Mouse (Mus musculus) layer of hippocampus, postnatal 36 days (tissue): ENCODE measurements around the gene Plet1. TPM values are rescaled to one million over a fixed set of nuclear protein-coding genes. Genes with fewer than 3 reads are reported as not detected.
A peak's percentile ranks its signal among the peaks of the same experiment; 100 is the strongest.

Source experiments
- DNase-seq, 2 experiments: peaks; one replicate each; pipeline ENCODE4 v3.0.0; 2022
- total RNA-seq, 2 experiments: library from RNA; stranded (reverse); gene quantifications; 2 replicates each; pipeline ENCODE4 v1.2.3; 2021

Gene Plet1
- total RNA-seq, 2 experiments from 2014 or later, result not detected

DNA sequence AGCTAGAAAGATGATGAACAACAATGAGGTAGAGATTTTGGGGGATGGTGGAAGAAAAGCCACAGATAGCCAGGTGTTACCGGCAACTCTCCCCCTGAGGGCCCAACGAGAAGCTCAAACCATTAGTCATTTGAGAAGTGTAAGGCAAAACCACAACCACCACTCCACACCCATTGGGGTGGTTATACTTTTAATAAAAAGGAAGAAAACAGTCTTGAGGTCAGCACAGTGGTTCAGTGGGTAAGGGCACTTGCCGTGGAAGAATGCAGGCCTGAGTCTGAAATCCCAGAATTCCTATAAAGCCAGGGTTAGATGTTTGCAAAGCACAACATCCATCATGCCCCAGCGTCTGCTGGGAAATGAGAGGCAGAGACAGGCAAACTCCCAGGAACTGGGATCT, 43.0 kb downstream of the Plet1 start:
- no peak for DNase-seq

DNA sequence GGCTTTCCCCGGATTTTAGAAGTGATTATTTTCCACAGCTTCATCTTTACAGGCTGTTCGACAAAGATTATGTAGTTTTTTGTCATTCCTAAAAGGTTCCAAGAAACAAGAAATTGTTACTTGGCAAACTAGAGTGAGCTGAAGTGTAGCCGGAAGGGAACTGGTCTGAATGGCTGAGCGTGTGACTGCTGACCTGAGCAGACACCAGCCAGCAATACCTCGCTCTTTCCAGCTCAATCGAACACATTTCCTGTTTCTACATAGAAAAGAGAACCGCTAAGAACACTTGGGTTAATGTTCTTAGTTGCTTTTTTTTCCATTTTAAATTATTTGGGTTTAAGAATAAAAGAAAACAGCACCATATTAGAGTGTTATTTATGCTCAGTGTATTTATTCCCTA, 45.8 kb downstream of the Plet1 start:
- DNase-seq, result no peak

DNA sequence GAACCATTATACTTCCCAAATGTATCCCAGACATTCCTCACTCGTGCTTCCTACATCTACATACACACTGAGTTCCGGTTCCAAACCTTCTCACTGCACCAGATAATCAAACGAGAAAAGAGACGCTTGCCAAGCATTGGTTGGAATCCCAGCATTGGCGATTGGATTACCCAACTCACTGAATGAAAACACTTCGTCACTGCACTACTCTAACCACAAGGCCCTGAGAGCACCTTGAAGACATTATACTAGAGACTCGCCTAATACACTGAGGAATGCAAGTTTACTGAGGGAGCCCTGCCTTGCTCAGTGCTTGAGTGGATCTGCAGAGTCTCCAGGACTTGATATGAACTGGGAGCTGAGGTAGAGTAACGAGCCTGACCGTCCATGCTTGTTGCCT, 48.1 kb downstream of the Plet1 start:
- no peak for DNase-seq

DNA sequence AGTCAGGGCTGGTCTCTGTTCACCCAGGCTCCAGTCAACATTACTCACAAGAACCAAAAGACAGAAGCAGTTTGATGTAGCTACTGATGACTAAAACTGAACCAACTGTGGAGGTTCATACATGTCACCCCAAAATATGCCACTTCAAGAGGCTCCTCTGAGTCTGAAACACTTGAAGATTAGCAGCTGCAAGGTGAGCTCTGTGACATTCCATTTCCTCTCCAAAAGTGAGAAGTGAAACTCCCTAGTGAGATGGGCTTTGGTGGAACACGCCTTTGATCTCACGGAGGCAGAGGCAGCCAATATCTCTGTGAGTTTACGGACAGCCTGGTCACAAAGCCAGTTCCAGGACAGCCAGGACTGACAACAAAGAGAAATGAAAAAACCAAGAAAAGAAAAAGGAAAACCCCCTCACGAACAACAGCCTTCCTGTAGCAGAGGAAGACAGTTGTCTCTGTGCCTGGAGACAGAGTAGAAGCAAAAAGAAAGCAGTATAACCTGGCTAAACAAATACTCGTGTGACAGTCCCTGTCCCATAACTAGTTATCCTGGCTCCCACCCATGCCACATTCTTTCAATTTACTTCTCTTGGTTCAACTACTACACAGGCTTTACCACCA, 53.6 kb downstream of the Plet1 start:
- no peak for DNase-seq

DNA sequence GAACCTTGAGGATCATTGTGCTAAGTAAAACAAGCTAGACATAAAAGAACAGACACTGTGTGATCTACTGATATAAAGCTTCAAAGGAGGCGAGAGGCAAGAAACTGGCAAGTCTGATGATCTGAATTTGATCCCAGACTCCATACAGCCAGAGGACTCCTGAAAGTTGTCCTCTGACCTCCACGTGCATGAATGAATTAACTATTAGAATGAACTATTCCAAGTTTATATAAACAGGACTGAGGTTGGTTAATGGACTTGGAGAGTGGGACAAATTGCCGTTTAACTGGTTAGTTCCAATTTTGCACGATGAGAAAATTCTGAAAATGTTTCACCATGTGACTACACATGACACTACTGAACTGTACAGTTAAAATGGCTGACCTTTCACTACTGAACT, 54.6 kb downstream of the Plet1 start:
- DNase-seq, result no peak

DNA sequence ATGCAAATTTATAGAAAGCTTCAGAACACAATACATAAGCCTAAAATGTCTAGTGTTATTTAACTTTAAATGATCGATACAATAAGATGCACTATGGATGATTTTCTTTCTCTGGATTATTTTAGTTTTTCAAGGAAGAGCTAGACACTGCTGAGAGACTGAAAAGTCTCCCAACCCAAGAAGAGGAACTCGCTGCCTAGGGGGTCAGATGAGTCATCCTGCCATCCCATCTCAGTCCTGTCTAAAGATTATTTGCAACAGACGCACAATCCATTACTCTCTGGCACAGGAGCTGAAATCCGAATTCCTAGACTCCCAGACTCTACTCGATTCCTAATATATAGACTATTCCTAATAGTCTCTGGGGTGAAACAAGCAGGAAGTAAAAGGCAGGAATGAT, 57.9 kb downstream of the Plet1 start:
- DNase-seq, result no peak

DNA sequence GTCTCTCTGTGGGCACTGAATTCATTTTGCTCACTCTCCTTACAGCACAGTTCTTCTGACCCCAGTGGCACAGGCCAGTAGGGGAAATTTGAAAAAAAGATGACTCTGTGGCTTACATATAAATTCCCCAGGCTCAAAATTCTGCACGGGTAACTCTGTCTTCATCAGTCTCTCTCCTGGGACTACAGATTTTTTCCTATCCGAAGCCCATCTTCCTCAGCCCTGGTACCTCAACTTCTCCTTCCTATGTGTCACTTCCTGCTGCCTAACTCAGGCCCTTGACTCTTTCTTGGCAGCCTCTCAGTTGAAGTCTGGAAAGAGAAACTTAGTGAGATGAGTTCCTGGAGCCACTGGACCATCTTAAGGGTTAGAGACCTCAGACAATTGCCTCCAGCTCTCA, 59.2 kb downstream of the Plet1 start:
- no peak for DNase-seq

DNA sequence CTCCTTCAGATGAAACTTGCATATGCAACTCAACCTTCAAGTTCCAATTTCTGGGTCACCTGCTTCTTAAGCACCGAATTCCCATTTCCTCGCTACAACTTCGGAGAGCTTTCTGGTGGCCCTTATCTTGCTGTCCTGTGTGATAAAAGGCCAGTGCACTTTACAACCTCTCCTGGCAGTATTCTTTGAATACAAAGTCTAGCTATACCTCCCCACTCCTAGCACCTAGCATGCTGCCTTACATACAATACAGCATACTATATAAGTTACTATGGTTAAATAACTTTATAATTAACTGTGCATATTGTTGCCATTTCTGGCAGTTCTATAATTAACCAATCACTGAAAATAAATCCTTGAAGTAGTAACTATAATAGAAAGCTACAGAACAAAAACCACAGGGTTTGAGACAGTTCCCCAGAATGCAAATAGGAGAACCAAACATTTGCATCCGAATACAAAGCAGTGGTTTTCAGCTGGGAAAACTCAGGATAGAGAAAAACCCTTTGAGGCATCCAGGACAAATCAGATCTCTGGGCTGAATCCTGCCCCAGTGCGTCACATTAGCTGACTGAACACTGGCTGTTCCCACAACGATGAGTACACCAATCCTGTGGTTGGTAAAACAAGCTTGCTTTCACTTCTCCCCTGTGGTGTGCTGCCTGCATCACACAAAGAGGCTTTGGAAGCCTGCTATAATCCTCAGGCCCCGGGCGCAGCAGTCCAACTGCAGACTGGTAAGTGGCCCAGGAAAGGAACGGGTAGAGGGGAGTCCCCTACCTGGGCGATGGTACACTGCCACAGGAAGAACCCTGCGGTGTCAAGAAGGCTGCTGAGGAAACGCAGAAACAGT, 60.1 kb downstream of the Plet1 start, which contains the start of gene Il18:
Il18 (plus strand) TSS at position 587 of the 853 bp plus-strand sequence.
- peak; percentile 69 to 72 for DNase-seq

DNA sequence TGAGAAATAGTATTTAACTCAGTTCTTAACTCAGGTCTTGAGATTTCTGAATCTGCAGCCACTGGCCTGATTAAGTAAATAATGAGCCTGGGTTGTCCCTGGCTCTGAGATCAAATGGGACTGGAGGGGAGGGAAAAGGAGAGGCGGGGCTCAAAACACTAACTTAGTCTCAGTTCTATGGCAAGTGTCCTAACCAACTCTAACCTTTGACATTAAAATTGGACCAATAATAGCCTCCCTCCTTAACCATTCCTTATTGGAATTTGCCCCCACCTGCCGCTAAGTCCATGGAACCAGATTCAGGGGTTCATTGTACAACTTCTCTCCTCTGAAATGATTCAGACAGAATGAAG, 60.7 kb downstream of the Plet1 start, which contains the start of gene Bco2:
Bco2 (minus strand) TSS at position 88 of the 353 bp plus-strand sequence.
- no peak for DNase-seq

Other genes starting within 250 kb of the Plet1 start
- gene Rpl10-ps3, start 149.6 kb upstream of the Plet1 start, total RNA-seq, result 100 to 1,000 TPM; 391 to 394 TPM
- gene Pts, start 34.2 kb downstream of the Plet1 start, total RNA-seq, result 10 to 100 TPM; 34.4 to 39.3 TPM
- gene Il18, start 60.3 kb downstream of the Plet1 start, total RNA-seq, result 10 to 100 TPM; 24.4 to 26.7 TPM
- 1 to 10 TPM; 2.7 to 4.0 TPM for gene Bco2, start 60.7 kb downstream of the Plet1 start, total RNA-seq
- not detected for gene Tex12, start 66.8 kb downstream of the Plet1 start, total RNA-seq
- 100 to 1,000 TPM; 114 to 116 TPM for gene Sdhd, start 109.3 kb downstream of the Plet1 start, total RNA-seq
- 100 to 1,000 TPM; 238 to 241 TPM for gene Timm8b, start 109.4 kb downstream of the Plet1 start, total RNA-seq
- gene Pih1d2, start 122.8 kb downstream of the Plet1 start, total RNA-seq, result 1 to 10 TPM; 2.2 to 3.0 TPM
- gene Nkapd1, start 122.9 kb downstream of the Plet1 start, total RNA-seq, result 10 to 100 TPM; 18.3 to 22.7 TPM
- gene Dlat, start 165.3 kb downstream of the Plet1 start, total RNA-seq, result 100 to 1,000 TPM; 134 to 144 TPM
- 10 to 100 TPM; 83.8 to 97.1 TPM for gene Dixdc1, start 245.0 kb downstream of the Plet1 start, total RNA-seq